Mouse (Mus musculus) testis, adult 2 months (tissue): ENCODE data around the gene Atp6v0d1. TPM values are rescaled to one million over a fixed set of nuclear protein-coding genes. Genes with fewer than 3 reads are reported as not detected.
"Not testable (repeated sequence)": the region's sequence is repeated elsewhere in the genome, so short reads cannot be mapped to it uniquely, and the experiment has no call there.

Source experiments
- H3K27ac ChIP-seq: fragments of 200-500 bp; 2 replicates; pipeline ENCODE4 v1.5.1; 2012; ENCODE audit warnings: low read depth, low read length; ENCODE audit not compliant: control insufficient read depth, insufficient read depth
- H3K27me3 ChIP-seq: fragments of 200-500 bp; 2 replicates; pipeline ENCODE4 v1.6.1; 2012; ENCODE audit warnings: mild to moderate bottlenecking, low read length, moderate library complexity; ENCODE audit not compliant: control insufficient read depth, insufficient read depth
- H3K36me3 ChIP-seq: fragments of 200-500 bp; 2 replicates; pipeline ENCODE4 v1.6.1; 2012; ENCODE audit warnings: mild to moderate bottlenecking, low read length; ENCODE audit not compliant: control insufficient read depth, insufficient read depth
- H3K4me1 ChIP-seq: fragments of 200-500 bp; 2 replicates; pipeline ENCODE4 v1.6.1; 2012; ENCODE audit warnings: low read length; ENCODE audit not compliant: control insufficient read depth, insufficient read depth
- H3K4me3 ChIP-seq: fragments of 200-500 bp; 2 replicates; pipeline ENCODE4 v1.5.1; 2012; ENCODE audit warnings: low read depth, mild to moderate bottlenecking, low read length, moderate library complexity, mixed read lengths; ENCODE audit not compliant: control insufficient read depth
- CTCF ChIP-seq: fragments of 200-500 bp; IDR thresholded peaks from 2 replicates; pipeline ENCODE4 v1.5.1; 2012; ENCODE audit warnings: low read depth, mild to moderate bottlenecking, inconsistent platforms, low read length, moderate library complexity; ENCODE audit not compliant: control insufficient read depth, insufficient read depth, insufficient replicate concordance
- POLR2A ChIP-seq: fragments of 200-500 bp; IDR thresholded peaks from 2 replicates; pipeline ENCODE4 v1.6.1; 2012; ENCODE audit warnings: low read depth, mild to moderate bottlenecking, inconsistent platforms, low read length, moderate library complexity; ENCODE audit not compliant: control insufficient read depth
- polyA plus RNA-seq: library from polyadenylated mRNA; depleted of rRNA; stranded (reverse); fragments of >200 nt; gene quantifications from 2 replicates; pipeline ENCODE4 v1.2.3, GENCODE M21; 2012

Gene Atp6v0d1
- polyA plus RNA-seq, 1 experiment: 47.4 TPM

DNA sequence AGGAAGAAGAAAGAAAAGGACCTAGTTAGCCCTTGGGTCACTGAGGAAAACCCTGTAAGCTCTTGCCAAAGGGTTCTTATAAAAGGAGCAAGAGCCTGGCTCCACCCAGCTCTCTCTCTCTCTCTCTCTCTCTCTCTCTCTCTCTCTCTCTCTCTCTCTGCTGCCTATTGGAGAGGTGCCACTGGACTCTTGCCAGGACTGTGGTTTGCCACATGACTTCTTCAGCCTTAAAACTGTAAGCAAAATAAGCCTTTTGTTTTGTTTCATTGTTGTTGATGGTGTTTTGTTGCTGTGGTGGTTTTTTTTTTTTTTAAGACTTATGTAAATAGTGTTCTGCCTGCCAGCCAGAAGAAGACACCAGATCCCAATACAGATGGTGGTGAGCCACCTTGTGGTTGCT is 7.6 kb upstream of the Atp6v0d1 start:
- H3K4me1 ChIP-seq: no peaks in the 10 kb centered on the region
- no peak for TF ChIP-seq POLR2A
- TF ChIP-seq CTCF: no peak
- no peak overlapping the region for H3K4me3 ChIP-seq

DNA sequence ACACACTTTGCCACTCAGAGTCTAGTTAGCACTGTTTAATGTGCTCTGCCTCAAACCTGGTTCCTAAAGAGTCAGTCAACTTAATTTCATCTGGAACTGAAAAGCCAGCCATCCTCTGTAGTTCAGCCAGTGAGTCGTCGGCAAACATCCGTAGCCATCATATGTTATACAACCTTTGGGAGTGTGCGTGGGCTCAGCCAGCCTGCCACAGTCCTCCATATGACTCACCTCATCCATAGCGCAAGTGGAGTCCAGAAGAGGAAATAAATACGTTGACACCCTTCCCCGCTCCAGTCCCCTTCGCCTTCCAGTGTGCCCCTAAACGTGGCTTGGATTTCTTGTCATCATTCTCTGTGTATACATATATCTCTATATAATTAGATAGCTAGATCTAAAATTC is 6.0 kb upstream of the Atp6v0d1 start:
- no peak for TF ChIP-seq POLR2A
- TF ChIP-seq CTCF: no peak
- Histone ChIP-seq H3K4me3 (no peak overlapping the region), H3K4me1 (peaks cover 5% of the 10 kb centered on the region), H3K27me3 (no peaks in the 10 kb centered on the region), H3K27ac (no peak overlapping the region), H3K36me3 (no peaks in the 10 kb centered on the region)

More for the DNA sequence above, 7.6 kb upstream of the Atp6v0d1 start:
- Histone ChIP-seq H3K36me3 (no peaks in the 10 kb centered on the region), H3K27me3 (no peaks in the 10 kb centered on the region), H3K27ac (no peak overlapping the region)

DNA sequence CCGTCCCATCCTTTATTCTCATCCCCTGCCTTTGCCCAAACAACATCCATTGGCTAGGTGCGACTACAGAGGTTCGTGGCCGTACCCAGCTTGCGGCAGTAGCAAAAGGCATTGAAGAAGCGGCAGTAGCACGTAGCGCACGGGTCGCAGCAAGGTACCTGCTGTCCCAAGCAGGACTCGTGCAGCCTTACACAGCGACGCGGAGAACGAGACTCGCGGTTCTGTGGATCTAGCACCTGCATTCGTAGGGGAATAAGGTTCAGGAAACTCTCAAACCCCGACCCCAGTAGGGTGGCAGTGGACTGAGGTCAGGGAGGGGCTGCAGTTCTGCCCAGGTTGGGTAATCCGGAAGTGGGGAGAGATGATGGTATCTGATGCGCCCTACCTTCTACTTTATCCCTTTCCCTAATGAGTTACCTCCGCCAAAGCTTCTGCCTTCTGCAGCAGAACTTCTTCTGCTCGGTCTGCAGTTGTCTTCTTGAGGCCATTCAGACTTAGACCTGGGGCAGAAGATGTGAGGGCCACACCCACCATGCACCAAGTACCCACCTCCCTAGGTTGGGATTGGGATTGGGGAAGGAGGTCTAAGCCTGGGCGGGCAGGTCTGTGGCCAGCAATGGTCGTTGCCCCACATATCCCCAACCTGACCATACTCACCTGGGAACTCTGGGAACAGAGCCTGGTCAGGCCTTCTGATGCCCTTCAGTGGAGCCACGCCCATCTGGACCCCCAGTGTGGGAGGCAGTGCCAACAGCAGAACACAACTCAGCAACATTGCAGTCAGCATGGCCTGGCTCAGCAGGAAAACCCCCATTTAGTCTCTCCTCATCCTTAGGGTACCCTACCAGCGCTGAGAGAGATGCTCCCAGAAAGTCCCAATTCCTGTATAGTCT is 1.1 kb upstream of the Atp6v0d1 start:
- H3K27me3 ChIP-seq: no peaks in the 10 kb centered on the region
- no peak for TF ChIP-seq CTCF
- no peak for TF ChIP-seq POLR2A
- peaks cover 13% of the 10 kb centered on the region for H3K4me1 ChIP-seq
- H3K4me3 ChIP-seq: peak overlapping the region; percentile 86
- H3K27ac ChIP-seq: peak overlapping the region; percentile 77
- H3K36me3 ChIP-seq: no peaks in the 10 kb centered on the region

DNA sequence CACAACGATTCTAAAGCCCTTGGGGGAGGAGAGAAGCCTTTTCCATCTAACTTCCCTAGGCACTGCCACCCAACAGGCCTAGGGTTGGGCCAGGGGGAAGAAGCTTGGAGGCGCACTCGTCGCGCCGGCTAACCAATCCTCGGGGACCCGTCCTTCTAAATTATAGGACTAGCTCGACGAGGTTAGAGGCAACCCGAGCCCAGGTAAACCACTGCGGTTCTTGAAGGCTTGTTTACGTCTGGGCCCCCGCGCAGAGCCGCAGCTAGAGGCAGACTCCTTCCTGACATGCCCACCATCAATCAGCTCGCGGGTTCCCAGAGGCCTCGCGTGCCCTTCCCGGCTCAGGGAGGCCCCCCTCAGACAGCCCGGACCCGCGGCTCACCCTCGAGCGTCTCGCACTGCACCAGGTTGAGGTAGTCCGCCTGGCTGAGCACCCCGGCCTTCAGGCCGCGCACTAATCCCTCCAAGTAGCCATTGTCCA is 406 bp downstream of the Atp6v0d1 start:
- Histone ChIP-seq H3K27me3 (no peaks in the 10 kb centered on the region), H3K4me1 (peaks cover 13% of the 10 kb centered on the region), H3K36me3 (no peaks in the 10 kb centered on the region), H3K27ac (peak overlapping the region; percentile 69), H3K4me3 (peak overlapping the region; percentile 86)
- TF ChIP-seq POLR2A (no peak), CTCF (no peak)

DNA sequence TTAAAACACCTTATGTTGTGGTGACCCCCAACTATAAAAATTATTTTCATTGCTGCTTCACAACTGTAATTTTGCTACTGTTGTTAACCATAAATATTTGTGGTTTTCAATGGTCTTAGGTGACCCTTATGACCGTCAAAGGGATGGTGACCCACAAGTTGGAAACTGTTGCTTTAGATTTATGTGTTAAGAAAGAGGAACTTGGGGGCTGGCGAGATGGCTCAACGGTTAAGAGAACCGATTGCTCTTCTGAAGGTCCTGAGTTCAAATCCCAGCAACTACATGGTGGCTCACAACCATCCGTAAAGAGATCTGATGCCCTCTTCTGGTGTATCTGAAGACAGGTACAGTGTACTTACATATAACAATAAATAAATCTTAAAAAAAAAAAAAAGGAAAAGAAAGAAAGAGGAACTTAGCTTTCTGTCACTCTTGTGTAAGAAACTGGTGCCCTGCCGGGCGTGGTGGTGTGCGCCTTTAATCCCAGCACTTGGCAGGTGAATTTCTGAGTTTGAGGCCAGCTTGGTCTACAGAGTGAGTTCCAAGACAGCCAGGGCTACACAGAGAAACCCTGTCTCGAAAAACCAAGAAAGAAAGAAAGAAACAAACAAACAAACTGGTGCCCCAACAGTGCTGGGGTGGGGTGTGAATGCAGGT is 1.1 kb downstream of the Atp6v0d1 start:
- Histone ChIP-seq H3K4me3 (peak overlapping the region; percentile 86), H3K27ac (peak overlapping the region; percentile 69), H3K4me1 (peaks cover 13% of the 10 kb centered on the region)
- not testable (repeated sequence) for H3K36me3 ChIP-seq, H3K27me3 ChIP-seq

DNA sequence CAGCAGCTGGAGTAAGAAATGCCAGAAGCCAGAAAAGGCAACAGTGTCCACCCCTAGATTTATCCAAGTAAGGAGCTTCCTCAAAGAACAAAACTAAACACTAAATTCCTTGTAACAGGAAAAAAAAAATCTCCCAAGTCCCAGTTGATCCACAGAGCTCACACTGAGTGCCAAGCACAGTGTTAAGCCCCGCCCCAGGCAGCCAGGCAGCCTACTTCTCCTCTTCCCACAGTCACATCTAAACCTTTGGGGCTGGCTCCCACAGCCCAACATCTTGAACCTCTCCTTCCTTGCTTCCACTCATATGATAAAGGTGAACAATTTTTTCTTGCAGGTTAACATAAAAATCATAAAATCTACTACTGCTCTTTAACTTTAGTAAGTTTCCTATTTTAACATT is 2.0 kb downstream of the Atp6v0d1 start:
- Histone ChIP-seq H3K27me3 (no peaks in the 10 kb centered on the region), H3K36me3 (no peaks in the 10 kb centered on the region), H3K27ac (no peak overlapping the region; the same call in 1 of the 2 replicates), H3K4me1 (peaks cover 13% of the 10 kb centered on the region), H3K4me3 (no peak overlapping the region)
- TF ChIP-seq CTCF (no peak), POLR2A (no peak)

DNA sequence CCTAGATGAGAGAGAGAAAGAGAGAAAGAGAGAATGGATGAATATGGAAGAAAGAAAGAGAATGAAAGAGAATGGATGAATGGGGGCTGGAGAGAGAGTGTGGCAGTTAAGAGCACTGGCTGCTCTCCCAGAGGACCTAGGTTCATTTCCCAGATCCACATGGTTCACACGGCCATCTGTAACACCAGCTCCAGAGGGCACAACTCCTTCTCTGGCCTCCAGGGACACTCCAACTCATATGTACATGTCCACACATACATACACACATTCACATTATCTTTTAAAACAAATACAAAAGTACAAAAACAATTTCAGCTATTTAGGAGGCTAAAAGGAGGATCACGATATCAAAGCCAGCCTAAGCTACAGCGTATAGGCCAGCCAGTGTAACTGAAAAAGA is 3.0 kb downstream of the Atp6v0d1 start:
- TF ChIP-seq CTCF (no peak), POLR2A (no peak)
- Histone ChIP-seq H3K27me3 (no peaks in the 10 kb centered on the region), H3K27ac (no peak overlapping the region), H3K4me3 (no peak overlapping the region), H3K36me3 (no peaks in the 10 kb centered on the region), H3K4me1 (peaks cover 13% of the 10 kb centered on the region)
